Mouse (Mus musculus) MEL (cell line): ENCODE data around the gene Susd6.

Experiments
- BHLHE40 ChIP-seq: IDR thresholded peaks from 2 replicates; pipeline ENCODE4 v1.6.1; 2012; ENCODE audit warnings: low read depth, mild to moderate bottlenecking, inconsistent platforms, low read length, improper control_type of control experiment, borderline replicate concordance
- CTCF ChIP-seq, 3 experiments: IDR thresholded peaks in 2 of 3; conservative IDR thresholded peaks in 1 of 3; 2 replicates each; pipeline ENCODE4 v1.5.1; 2011 to 2012; ENCODE audit warnings: low read length in 3 of 3, low read depth in 2 of 3, mild to moderate bottlenecking in 2 of 3, improper control_type of control experiment in 1 of 3, inconsistent platforms in 1 of 3, mixed read lengths in 1 of 3, moderate library complexity in 1 of 3; ENCODE audit not compliant: control insufficient read depth in 1 of 3, insufficient read depth in 1 of 3, poor library complexity in 1 of 3, severe bottlenecking in 1 of 3
- USF1 ChIP-seq: IDR thresholded peaks from 2 replicates; pipeline ENCODE4 v1.6.1; 2014; ENCODE audit warnings: low read depth, mild to moderate bottlenecking, inconsistent platforms, low read length, improper control_type of control experiment, moderate library complexity

DNA sequence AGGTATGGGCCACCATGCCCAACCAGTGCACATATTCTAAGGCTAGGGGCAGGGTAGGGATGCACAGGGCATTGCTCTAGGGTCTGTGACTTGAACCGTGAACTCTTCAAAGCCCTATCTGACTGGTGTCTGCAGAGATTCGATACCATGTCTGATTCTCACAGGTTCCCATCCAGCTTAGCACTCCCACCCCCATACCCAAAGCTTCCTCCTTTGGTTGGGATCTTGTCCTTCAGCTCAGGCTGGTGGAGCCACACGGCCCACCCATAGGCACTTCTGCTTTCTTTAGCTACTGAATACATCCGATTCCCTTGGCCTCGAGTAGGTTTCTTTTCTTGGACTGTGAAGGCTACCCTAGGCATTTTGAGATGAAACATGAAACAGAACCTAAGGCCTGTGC is 5.3 kb upstream of the Susd6 start:
- no peak for TF ChIP-seq USF1
- no peak for TF ChIP-seq BHLHE40
- no peak for TF ChIP-seq CTCF (IDR thresholded peaks at IDR 0.05 in 2 of 3, conservative IDR thresholded peaks at IDR 0.05 in 1 of 3; ENCODE audit: control insufficient read depth in 1 of 3, insufficient read depth in 1 of 3, low read depth in 2 of 3, low read length in 3 of 3, poor library complexity in 1 of 3, severe bottlenecking in 1 of 3)
